Mouse (Mus musculus) heart, embryonic 11.5 days (tissue): Measurements from ENCODE around the gene Muc3a. TPM values are rescaled to one million over a fixed set of nuclear protein-coding genes. Genes with fewer than 3 reads are reported as not detected.

ENCODE experiments used
- polyA plus RNA-seq: library from polyadenylated mRNA; unstranded; fragments of >200 nt; fragmentation: Nextera tagmentation; extraction: Ambion mirVana; gene quantifications from 2 replicates; pipeline ENCODE4 v1.2.1, GENCODE M21; 2014

Gene Muc3a
- polyA plus RNA-seq, 1 experiment from 2014 or later = 0.27 TPM

Other genes starting within 250 kb of the Muc3a start
- 1.3 and 1.9 TPM in 2 replicates for gene Cldn15, start 245.8 kb downstream of the Muc3a start, polyA plus RNA-seq
- gene Plod3, start 225.4 kb downstream of the Muc3a start, polyA plus RNA-seq = 33.0 and 36.4 TPM in 2 replicates
- 92.4 and 92.9 TPM in 2 replicates for gene Znhit1, start 224.4 kb downstream of the Muc3a start, polyA plus RNA-seq
- 0.20 TPM in 1 of 2 replicates, not detected in the other for gene Vgf, start 186.0 kb downstream of the Muc3a start, polyA plus RNA-seq
- 131 and 145 TPM in 2 replicates for gene Ap1s1, start 166.3 kb downstream of the Muc3a start, polyA plus RNA-seq
- gene Serpine1, start 140.1 kb downstream of the Muc3a start, polyA plus RNA-seq = 0.52 and 0.97 TPM in 2 replicates
- 5.8 and 9.4 TPM in 2 replicates for gene Trim56, start 96.2 kb downstream of the Muc3a start, polyA plus RNA-seq
- not detected in 2 replicates for gene Muc3, start 63.1 kb downstream of the Muc3a start, polyA plus RNA-seq
- gene Ache, start 75.1 kb upstream of the Muc3a start, polyA plus RNA-seq = 20.3 and 22.2 TPM in 2 replicates
- 9.1 and 10.3 TPM in 2 replicates for gene Ufsp1, start 82.2 kb upstream of the Muc3a start, polyA plus RNA-seq
- gene Srrt, start 95.3 kb upstream of the Muc3a start, polyA plus RNA-seq = 92.0 and 96.9 TPM in 2 replicates
- 36.7 and 41.1 TPM in 2 replicates for gene Trip6, start 102.0 kb upstream of the Muc3a start, polyA plus RNA-seq
- 5.1 and 5.6 TPM in 2 replicates for gene Slc12a9, start 121.2 kb upstream of the Muc3a start, polyA plus RNA-seq
- 27.3 and 35.6 TPM in 2 replicates for gene Ephb4, start 137.7 kb upstream of the Muc3a start, polyA plus RNA-seq